Mouse (Mus musculus): Measurements from ENCODE around the gene Gm16181. TPM values are rescaled to one million over a fixed set of nuclear protein-coding genes. Genes with fewer than 3 reads are reported as not detected.

Gm16181 gene
- polyA plus RNA-seq, 1 experiment from 2014 or later = 0.60 TPM

- peaks cover 38% of the 10 kb centered on the region for H3K27me3 ChIP-seq
- no peak overlapping the region for H3K9ac ChIP-seq
- H3K36me3 ChIP-seq = peaks cover 22% of the 10 kb centered on the region
- H3K4me1 ChIP-seq = peaks cover 3% of the 10 kb centered on the region; the same call in 1 of the 2 replicates
- H3K9me3 ChIP-seq = no peaks in the 10 kb centered on the region
- H3K4me3 ChIP-seq = no peak overlapping the region
- ATAC-seq (ENCODE audit: low FRiP score, low read depth) = no peak
- 80% methylated on average over 1 of the region's 1 CpGs for WGBS
- H3K4me2 ChIP-seq (replicated peaks) = no peak overlapping the region
- no peak overlapping the region for H3K27ac ChIP-seq
Measured at GRCm38 (mm10) chr17:35257378-35257777, 36.7 kb downstream of the Gm16181 start.

GRCm38 (mm10) chr17:35257824-35258491, 37.3 kb downstream of the Gm16181 start:
- H3K9ac ChIP-seq = peak overlapping the region; percentile 19; the same call in 1 of the 2 replicates
- peak overlapping the region; percentile 15; the same call in 1 of the 2 replicates for H3K4me3 ChIP-seq
- peaks cover 16% of the 10 kb centered on the region for H3K36me3 ChIP-seq
- no peaks in the 10 kb centered on the region for H3K9me3 ChIP-seq
- WGBS = 17% methylated on average over 17 of the region's 17 CpGs
- peaks cover 6% of the 10 kb centered on the region; the same call in 1 of the 2 replicates for H3K4me1 ChIP-seq
- H3K4me2 ChIP-seq (replicated peaks) = peak overlapping the region; percentile 44
- no peak for ATAC-seq (ENCODE audit: low FRiP score, low read depth)
- no peak overlapping the region for H3K27ac ChIP-seq
- H3K27me3 ChIP-seq = peaks cover 43% of the 10 kb centered on the region

- Histone ChIP-seq H3K9me3 (no peaks in the 10 kb centered on the region), H3K27ac (no peak overlapping the region), H3K4me3 (no peak overlapping the region), H3K27me3 (peaks cover 51% of the 10 kb centered on the region), H3K9ac (no peak overlapping the region), H3K4me2 (replicated peaks) (no peak overlapping the region), H3K36me3 (peaks cover 8% of the 10 kb centered on the region), H3K4me1 (peaks cover 6% of the 10 kb centered on the region; the same call in 1 of the 2 replicates)
- WGBS = 61% methylated on average over 13 of the region's 14 CpGs
- no peak for ATAC-seq (ENCODE audit: low FRiP score, low read depth)
Measured at GRCm38 (mm10) chr17:35258492-35259478, 38.2 kb downstream of the Gm16181 start.

- WGBS = 82% methylated on average over 4 of the region's 4 CpGs
Measured at GRCm38 (mm10) chr17:35259621-35260020, 39.0 kb downstream of the Gm16181 start.

GRCm38 (mm10) chr17:35261651-35262050, 41.0 kb downstream of the Gm16181 start:
- 69% methylated on average over 13 of the region's 13 CpGs for WGBS

More at GRCm38 (mm10) chr17:35259621-35260020, 39.0 kb downstream of the Gm16181 start:
- Histone ChIP-seq H3K4me3 (no peak overlapping the region), H3K4me1 (peaks cover 6% of the 10 kb centered on the region; the same call in 1 of the 2 replicates), H3K27ac (no peak overlapping the region), H3K9ac (no peak overlapping the region), H3K36me3 (no peaks in the 10 kb centered on the region), H3K27me3 (peaks cover 60% of the 10 kb centered on the region), H3K9me3 (no peaks in the 10 kb centered on the region), H3K4me2 (replicated peaks) (no peak overlapping the region)
- no peak for ATAC-seq (ENCODE audit: low FRiP score, low read depth)

GRCm38 (mm10) chr17:35262664-35263522, 42.3 kb downstream of the Gm16181 start, which contains the start of gene H2-D1:
TSS of gene H2-D1 (plus strand) at chr17:35262730.
- Histone ChIP-seq H3K4me3 (peak within 1 kb of the TSS; percentile 67), H3K4me2 (replicated peaks) (peak within 1 kb of the TSS; percentile 98), H3K27ac (no peak within 1 kb of the TSS), H3K36me3 (no peaks in the 10 kb centered on the region), H3K9ac (peak within 1 kb of the TSS; percentile 61), H3K4me1 (peaks cover 4% of the 10 kb centered on the region; the same call in 1 of the 2 replicates), H3K9me3 (no peaks in the 10 kb centered on the region), H3K27me3 (peaks cover 80% of the 10 kb centered on the region)
- 1% methylated on average over 68 of the region's 73 CpGs for WGBS
- peak; percentile 85 for ATAC-seq (ENCODE audit: low FRiP score, low read depth)

More at GRCm38 (mm10) chr17:35261651-35262050, 41.0 kb downstream of the Gm16181 start:
- Histone ChIP-seq H3K4me2 (replicated peaks) (no peak overlapping the region), H3K4me1 (peaks cover 6% of the 10 kb centered on the region; the same call in 1 of the 2 replicates), H3K27me3 (peaks cover 77% of the 10 kb centered on the region), H3K4me3 (no peak overlapping the region), H3K9me3 (no peaks in the 10 kb centered on the region), H3K36me3 (no peaks in the 10 kb centered on the region), H3K9ac (no peak overlapping the region), H3K27ac (no peak overlapping the region)
- ATAC-seq (ENCODE audit: low FRiP score, low read depth) = no peak

- H3K4me2 ChIP-seq (replicated peaks) = peak overlapping the region; percentile 98
- H3K9ac ChIP-seq = peak overlapping the region; percentile 61
- H3K4me3 ChIP-seq = peak overlapping the region; percentile 67
- ATAC-seq (ENCODE audit: low FRiP score, low read depth) = no peak
- H3K27ac ChIP-seq = no peak overlapping the region
- peaks cover 3% of the 10 kb centered on the region; the same call in 1 of the 2 replicates for H3K4me1 ChIP-seq
- WGBS = under 1% methylated on average over 31 of the region's 31 CpGs
- no peaks in the 10 kb centered on the region for H3K36me3 ChIP-seq
- peaks cover 78% of the 10 kb centered on the region for H3K27me3 ChIP-seq
- no peaks in the 10 kb centered on the region for H3K9me3 ChIP-seq
Measured at GRCm38 (mm10) chr17:35263523-35263883, 42.9 kb downstream of the Gm16181 start.

GRCm38 (mm10) chr17:35267399-35268086, 46.9 kb downstream of the Gm16181 start:
- Histone ChIP-seq H3K27me3 (peaks cover 41% of the 10 kb centered on the region), H3K4me3 (no peak overlapping the region), H3K4me1 (peaks cover 2% of the 10 kb centered on the region; the same call in 1 of the 2 replicates), H3K27ac (no peak overlapping the region), H3K4me2 (replicated peaks) (no peak overlapping the region), H3K9ac (no peak overlapping the region), H3K9me3 (no peaks in the 10 kb centered on the region), H3K36me3 (no peaks in the 10 kb centered on the region)
- WGBS = 56% methylated on average over 1 of the region's 1 CpGs
- no peak for ATAC-seq (ENCODE audit: low FRiP score, low read depth)

- 0 out of 2 replicates have a peak, but pooled peaks have one; percentile 57 for ATAC-seq (ENCODE audit: low FRiP score, low read depth)
- H3K9ac ChIP-seq = no peak overlapping the region
- 32% methylated on average over 3 of the region's 3 CpGs for WGBS
- H3K4me1 ChIP-seq = no peaks in the 10 kb centered on the region
- no peak overlapping the region for H3K4me2 ChIP-seq (replicated peaks)
- H3K4me3 ChIP-seq = no peak overlapping the region
- H3K9me3 ChIP-seq = no peaks in the 10 kb centered on the region
- no peak overlapping the region for H3K27ac ChIP-seq
- no peaks in the 10 kb centered on the region for H3K36me3 ChIP-seq
- peaks cover 19% of the 10 kb centered on the region for H3K27me3 ChIP-seq
Measured at GRCm38 (mm10) chr17:35269653-35270347, 49.2 kb downstream of the Gm16181 start.

GRCm38 (mm10) chr17:35272249-35272648, 51.6 kb downstream of the Gm16181 start:
- WGBS = 70% methylated on average over 3 of the region's 3 CpGs
- no peak for ATAC-seq (ENCODE audit: low FRiP score, low read depth)
- Histone ChIP-seq H3K4me3 (no peak overlapping the region), H3K4me2 (replicated peaks) (no peak overlapping the region), H3K27ac (no peak overlapping the region), H3K36me3 (no peaks in the 10 kb centered on the region), H3K9me3 (no peaks in the 10 kb centered on the region), H3K9ac (no peak overlapping the region), H3K4me1 (no peaks in the 10 kb centered on the region), H3K27me3 (peaks cover 24% of the 10 kb centered on the region)
